In genomic region chr13:98015981-98016922, GRCm38 (mm10) we compare ENCODE assay signal across 8 mouse cellular contexts.
DNase-seq lines count a peak whose midpoint lies in the region; ATAC-seq and TF ChIP-seq lines count a peak whose summit lies in the region.

No protein-coding gene starts in this region.

- peak overlapping the region; percentile 40 for H3K4me3 ChIP-seq in heart, embryonic 12.5 days
- peak overlapping the region; percentile 40 for H3K4me3 ChIP-seq in intestine, embryonic 15.5 days (replicated peaks)
- H3K4me3 ChIP-seq in liver, postnatal 0 days (ENCODE audit: low read depth, low read length) = peak overlapping the region; percentile 28
- H3K4me3 ChIP-seq in stomach, embryonic 14.5 days (ENCODE audit: low read depth, low read length) = peak overlapping the region; percentile 28

- ATAC-seq in heart, embryonic 12.5 days (ENCODE audit: insufficient number of reproducible peaks, low FRiP score) = no peak
- peak; percentile 60 for ATAC-seq in intestine, embryonic 15.5 days
- ATAC-seq in liver, postnatal 0 days = peak; percentile 56; the same call in 1 of the 2 replicates
- ATAC-seq in stomach, embryonic 14.5 days (ENCODE audit: insufficient number of reproducible peaks, insufficient read depth, low FRiP score, low read depth) = peak; percentile 53; the same call in 1 of the 2 replicates

- H3K9me3 ChIP-seq in heart, embryonic 12.5 days (replicated peaks) = no peaks in the 10 kb centered on the region
- H3K9me3 ChIP-seq in intestine, embryonic 15.5 days = no peaks in the 10 kb centered on the region
- H3K9me3 ChIP-seq in liver, postnatal 0 days (ENCODE audit: low read length) = no peaks in the 10 kb centered on the region
- no peaks in the 10 kb centered on the region for H3K9me3 ChIP-seq in stomach, embryonic 14.5 days (ENCODE audit: control insufficient read depth, low read depth, low read length)

- H3K36me3 ChIP-seq in heart, embryonic 12.5 days = no peaks in the 10 kb centered on the region
- H3K36me3 ChIP-seq in intestine, embryonic 15.5 days = no peaks in the 10 kb centered on the region
- no peaks in the 10 kb centered on the region for H3K36me3 ChIP-seq in liver, postnatal 0 days (replicated peaks; ENCODE audit: insufficient read depth, low read length)
- H3K36me3 ChIP-seq in stomach, embryonic 14.5 days (ENCODE audit: control insufficient read depth, insufficient read depth, low read length) = no peaks in the 10 kb centered on the region

- peak overlapping the region; percentile 23 for H3K9ac ChIP-seq in heart, embryonic 12.5 days
- peak overlapping the region; percentile 39 for H3K9ac ChIP-seq in intestine, embryonic 15.5 days
- no peak overlapping the region for H3K9ac ChIP-seq in liver, postnatal 0 days (replicated peaks)
- H3K9ac ChIP-seq in stomach, embryonic 14.5 days (replicated peaks; ENCODE audit: low read depth, low read length) = 0 out of 2 replicates have a peak overlapping the region, but pooled peaks have one; percentile 18

- no peak for TF ChIP-seq CTCF in liver, postnatal 0 days (IDR thresholded peaks at IDR 0.05; ENCODE audit: low read depth)

- H3K4me1 ChIP-seq in heart, embryonic 12.5 days (replicated peaks) = peaks cover 11% of the 10 kb centered on the region; the same call in 1 of the 2 replicates
- peaks cover 11% of the 10 kb centered on the region; the same call in 1 of the 2 replicates for H3K4me1 ChIP-seq in intestine, embryonic 15.5 days (replicated peaks)
- H3K4me1 ChIP-seq in liver, postnatal 0 days (ENCODE audit: insufficient read depth) = 0 out of 2 replicates have a peak, but pooled peaks cover 2% of the 10 kb centered on the region
- 0 out of 2 replicates have a peak, but pooled peaks cover 2% of the 10 kb centered on the region for H3K4me1 ChIP-seq in stomach, embryonic 14.5 days (ENCODE audit: control insufficient read depth, insufficient read depth, low read length)

- peak overlapping the region; percentile 73 for H3K4me2 ChIP-seq in heart, embryonic 12.5 days
- H3K4me2 ChIP-seq in intestine, embryonic 15.5 days (replicated peaks) = peak overlapping the region; percentile 83
- H3K4me2 ChIP-seq in liver, postnatal 0 days (ENCODE audit: low read depth, low read length) = peak overlapping the region; percentile 69
- H3K4me2 ChIP-seq in stomach, embryonic 14.5 days (replicated peaks; ENCODE audit: low read depth, low read length) = peak overlapping the region; percentile 69

- 16% methylated on average over 33 of the region's 33 CpGs for WGBS in heart, embryonic 12.5 days
- WGBS in intestine, embryonic 15.5 days = 6% methylated on average over 33 of the region's 33 CpGs
- WGBS in liver, postnatal 0 days (ENCODE audit: insufficient replicate concordance) = 14% methylated on average over 33 of the region's 33 CpGs
- 3% methylated on average over 33 of the region's 33 CpGs for WGBS in stomach, embryonic 14.5 days

- H3K27ac ChIP-seq in heart, embryonic 12.5 days (ENCODE audit: poor library complexity, severe bottlenecking) = no peak overlapping the region
- H3K27ac ChIP-seq in intestine, embryonic 15.5 days = peak overlapping the region; percentile 48; the same call in 1 of the 2 replicates
- no peak overlapping the region for H3K27ac ChIP-seq in liver, postnatal 0 days (ENCODE audit: low read depth)
- peak overlapping the region; percentile 66 for H3K27ac ChIP-seq in stomach, embryonic 14.5 days (ENCODE audit: low read length)

- DNase-seq in heart, adult 8-10 months (ENCODE audit: low spot score) = no peak
- peak; percentile 61 for DNase-seq in embryo, embryonic 11 days
- no peak for DNase-seq in liver, postnatal 0 days
- DNase-seq in thymus, postnatal 25 days = no peak
- DNase-seq in left cerebral cortex, postnatal 14 days (ENCODE audit: low spot score in 2 of 2) = no peak

- no peak for TF ChIP-seq EP300 in liver, postnatal 0 days (IDR thresholded peaks at IDR 0.05; ENCODE audit: low read depth)

- intact Hi-C loops in left cerebral cortex, postnatal 14 days (cut with DNase I) = no loop called here

- H3K27me3 ChIP-seq in heart, embryonic 12.5 days (replicated peaks) = peaks cover 12% of the 10 kb centered on the region
- H3K27me3 ChIP-seq in intestine, embryonic 15.5 days (replicated peaks) = no peaks in the 10 kb centered on the region; the same call in 1 of the 2 replicates
- peaks cover 2% of the 10 kb centered on the region; the same call in 1 of the 2 replicates for H3K27me3 ChIP-seq in liver, postnatal 0 days (ENCODE audit: insufficient read depth, low read length)
- no peaks in the 10 kb centered on the region for H3K27me3 ChIP-seq in stomach, embryonic 14.5 days (ENCODE audit: control insufficient read depth, insufficient read depth, low read length)

Comparison
In these comparisons a context has a peak if more than half of its experiments do, and no peak if none do; other contexts are left out.
1. H3K27ac ChIP-seq: peak in intestine, embryonic 15.5 days (single experiment) and stomach, embryonic 14.5 days (single experiment); none in heart, embryonic 12.5 days (single experiment) and liver, postnatal 0 days (single experiment).
2. Peak in every context shown above with its lines, with median percentiles within 50 percentile points of each other: H3K4me2 ChIP-seq and H3K4me3 ChIP-seq.